Mouse (Mus musculus) v-Abl transformed pro-B cells (cell line): ENCODE results near the gene Pwp1.
"Not testable (repeated sequence)": the region's sequence is repeated elsewhere in the genome, so short reads cannot be mapped to it uniquely, and the experiment has no call there.

Source experiments
- in situ Hi-C, 2 experiments: fragments of 400-800 bp; cut with MboI; formaldehyde crosslinking; loops; one replicate each; pipeline ENCODE4 v1.15.1; 2025; ENCODE audit not compliant: unreplicated experiment in 2 of 2

Gene Pwp1

GRCm38 (mm10) chr10:85829085-85829853 is at the start of gene Pwp1:
Gene Pwp1 (plus strand): TSS chr10:85829494.
- in situ Hi-C loops, result not testable (repeated sequence)

- in situ Hi-C loops, result not testable (repeated sequence)
Observed at GRCm38 (mm10) chr10:85822143-85822696, 7.1 kb upstream of the Pwp1 start.

GRCm38 (mm10) chr10:85823752-85824151 is 5.5 kb upstream of the Pwp1 start:
- in situ Hi-C loops, result not testable (repeated sequence)

GRCm38 (mm10) chr10:85828722-85829084 is 591 bp upstream of the Pwp1 start:
- in situ Hi-C loops, result not testable (repeated sequence)

- in situ Hi-C loops, result no loop called here
Observed at GRCm38 (mm10) chr10:85846105-85846862, 17.0 kb downstream of the Pwp1 start.

- in situ Hi-C loops, result loop anchor here (10.0 kb wide), 1 partner anchor 83 kb away; the partner anchor contains the start of gene Rtcb (in 2 of the 2)
Observed at GRCm38 (mm10) chr10:85871698-85872478, 42.6 kb downstream of the Pwp1 start.

GRCm38 (mm10) chr10:85872479-85872773 is 43.1 kb downstream of the Pwp1 start:
- in situ Hi-C loops, result loop anchor here (10.0 kb wide), 1 partner anchor 82 kb away; the partner anchor contains the start of gene Rtcb (in 2 of the 2)

GRCm38 (mm10) chr10:85873861-85874544 is 44.7 kb downstream of the Pwp1 start:
- in situ Hi-C loops, result loop anchor here (10.0 kb wide), 1 partner anchor 81 kb away; the partner anchor contains the start of gene Rtcb (in 2 of the 2)

GRCm38 (mm10) chr10:85875812-85876211 is 46.5 kb downstream of the Pwp1 start:
- in situ Hi-C loops, result loop anchor here (10.0 to 25.0 kb wide), 2 partner anchors 79 to 1239 kb away; partner anchors contain the start of gene Rtcb (in 2 of the 2)

GRCm38 (mm10) chr10:85879886-85880486 is 50.7 kb downstream of the Pwp1 start:
- in situ Hi-C loops, result loop anchor here (10.0 to 25.0 kb wide), 2 partner anchors 75 to 1243 kb away; partner anchors contain the start of gene Rtcb (in 2 of the 2)

- in situ Hi-C loops, result loop anchor here in 1 of 2 experiments (5.0 to 25.0 kb wide), 2 partner anchors 36 to 729 kb away; partner anchors contain the start of gene Cry1
Observed at GRCm38 (mm10) chr10:85916498-85917309, 87.4 kb downstream of the Pwp1 start, which contains the start of gene Prdm4. Gene Prdm4 (minus strand): TSS chr10:85917142.

- in situ Hi-C loops, result loop anchor here (10.0 to 25.0 kb wide), 3 partner anchors 237 to 1184 kb away; partner anchors contain the start of genes Hsp90b1 (in 1 of the 2) and Ttc41 (in 1 of the 2)
Observed at GRCm38 (mm10) chr10:85927676-85928445, 98.6 kb downstream of the Pwp1 start, which contains the start of gene Ascl4. Gene Ascl4 (plus strand): TSS chr10:85927681.

- in situ Hi-C loops, result loop anchor here (10.0 to 25.0 kb wide), 3 partner anchors 236 to 1184 kb away; partner anchors contain the start of genes Hsp90b1 (in 1 of the 2) and Ttc41 (in 1 of the 2)
Observed at GRCm38 (mm10) chr10:85928499-85929207, 99.4 kb downstream of the Pwp1 start.

- in situ Hi-C loops, result loop anchor here (10.0 to 25.0 kb wide), 3 partner anchors 236 to 1183 kb away; partner anchors contain the start of genes Hsp90b1 (in 1 of the 2) and Ttc41 (in 1 of the 2)
Observed at GRCm38 (mm10) chr10:85929208-85929591, 99.9 kb downstream of the Pwp1 start.

GRCm38 (mm10) chr10:85929962-85930361 is 100.7 kb downstream of the Pwp1 start:
- in situ Hi-C loops, result loop anchor here (10.0 to 25.0 kb wide), 3 partner anchors 235 to 1182 kb away; partner anchors contain the start of genes Hsp90b1 (in 1 of the 2) and Ttc41 (in 1 of the 2)

GRCm38 (mm10) chr10:85936280-85936965 is 107.1 kb downstream of the Pwp1 start:
- in situ Hi-C loops, result loop anchor here (25.0 kb wide), 2 partner anchors 776 to 1176 kb away; partner anchors contain the start of genes Hsp90b1 (in 1 of the 2) and Ttc41 (in 1 of the 2)
